12 mouse cellular contexts compared by ENCODE assay signal in the genomic region with DNA sequence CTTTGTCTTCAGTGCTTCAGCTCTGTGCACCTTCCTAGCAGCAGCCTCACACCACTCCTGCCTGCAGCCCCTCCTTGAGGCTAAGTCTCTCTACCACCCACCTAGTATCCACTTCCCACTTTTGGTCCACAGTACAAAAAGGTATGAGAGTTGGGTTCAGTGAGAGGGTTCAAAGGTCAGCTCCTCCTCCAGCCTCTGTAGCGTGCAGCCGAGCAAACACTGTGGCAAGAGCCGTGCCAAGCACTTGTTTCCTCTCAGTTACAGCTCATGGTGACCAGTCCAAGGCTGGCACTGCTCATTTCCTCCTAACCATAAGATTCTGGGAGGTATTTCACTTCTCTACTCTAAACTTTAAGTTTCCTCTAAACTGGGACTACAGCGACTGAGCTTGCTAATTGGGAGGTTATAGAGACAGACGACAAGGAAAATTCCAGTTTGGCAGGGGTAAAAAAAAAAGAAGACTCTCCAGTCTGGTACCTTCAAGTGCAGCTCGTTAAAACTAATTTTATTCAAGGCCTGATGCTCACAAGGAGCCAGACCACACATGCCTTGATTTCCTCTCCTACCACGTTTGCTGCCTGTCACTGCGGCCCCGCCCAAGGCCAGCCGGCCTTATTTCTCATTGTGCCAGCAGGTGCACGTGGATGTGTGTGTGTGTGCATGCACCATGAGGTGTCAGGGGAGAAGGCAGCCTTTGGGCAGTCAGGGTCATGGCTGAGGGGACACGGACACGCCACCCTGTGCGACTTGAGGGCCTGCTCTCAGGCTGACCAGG. TPM values are rescaled to one million over a fixed set of nuclear protein-coding genes. Genes with fewer than 3 reads are reported as not detected.
DNase-seq lines count a peak whose midpoint lies in the region; ATAC-seq and TF ChIP-seq lines count a peak whose summit lies in the region.
"Had no signal": no experiment of that assay in that cellular context is flagged by ENCODE, and none has a peak within 500 bp of the region (broad histone marks: within the 10 kb centered on the region; RNA-seq: fewer than 3 reads in every experiment).

No protein-coding gene starts in this region.

- no peak overlapping the region for H3K4me2 ChIP-seq in midbrain, embryonic 16.5 days (ENCODE audit: low read length)
- H3K4me2 ChIP-seq in midbrain, embryonic 13.5 days (replicated peaks), result no peak overlapping the region
- no peak overlapping the region for H3K4me2 ChIP-seq in liver, embryonic 14.5 days (ENCODE audit: low read depth)
- H3K4me2 ChIP-seq: neural tube, embryonic 13.5 days had no signal

- no peak for TF ChIP-seq CTCF in liver, embryonic 14.5 days (IDR thresholded peaks at IDR 0.05; ENCODE audit: low read depth)

- no peak overlapping the region for H3K9ac ChIP-seq in midbrain, embryonic 16.5 days (ENCODE audit: low read depth, low read length)
- no peak overlapping the region for H3K9ac ChIP-seq in midbrain, embryonic 13.5 days (replicated peaks)
- no peak overlapping the region for H3K9ac ChIP-seq in liver, embryonic 14.5 days (replicated peaks)

- H3K9me3 ChIP-seq in midbrain, embryonic 16.5 days (replicated peaks; ENCODE audit: control insufficient read depth, low read length, poor library complexity, severe bottlenecking), result no peaks in the 10 kb centered on the region
- no peaks in the 10 kb centered on the region for H3K9me3 ChIP-seq in midbrain, embryonic 13.5 days
- H3K9me3 ChIP-seq in liver, embryonic 14.5 days (ENCODE audit: control insufficient read depth, low read length), result no peaks in the 10 kb centered on the region
- H3K9me3 ChIP-seq: hindbrain, embryonic 10.5 days; neural tube, embryonic 13.5 days had no signal

- no peaks in the 10 kb centered on the region for H3K27me3 ChIP-seq in midbrain, embryonic 16.5 days (ENCODE audit: control insufficient read depth, insufficient read depth, low read depth, low read length)
- H3K27me3 ChIP-seq in midbrain, embryonic 13.5 days, result no peaks in the 10 kb centered on the region
- no peaks in the 10 kb centered on the region for H3K27me3 ChIP-seq in liver, embryonic 14.5 days (ENCODE audit: control insufficient read depth, insufficient read depth, low read length)
- H3K27me3 ChIP-seq: neural tube, embryonic 13.5 days had no signal

- no peaks in the 10 kb centered on the region for H3K36me3 ChIP-seq in midbrain, embryonic 16.5 days (ENCODE audit: control insufficient read depth, insufficient read depth, low read length)
- H3K36me3 ChIP-seq in midbrain, embryonic 13.5 days, result peaks cover 36% of the 10 kb centered on the region
- no peaks in the 10 kb centered on the region; the same call in 1 of the 2 replicates for H3K36me3 ChIP-seq in liver, embryonic 14.5 days (replicated peaks; ENCODE audit: control insufficient read depth, insufficient read depth, low read depth)

- no peak for TF ChIP-seq EP300 in liver, embryonic 14.5 days (IDR thresholded peaks at IDR 0.05; ENCODE audit: low read depth)

- ATAC-seq in midbrain, embryonic 16.5 days, result no peak
- no peak for ATAC-seq in midbrain, embryonic 13.5 days
- ATAC-seq in liver, embryonic 14.5 days (ENCODE audit: insufficient read depth), result peak; percentile 19; the same call in 1 of the 2 replicates

- WGBS in midbrain, embryonic 16.5 days, result 64% methylated on average over 14 of the region's 14 CpGs
- WGBS in midbrain, embryonic 13.5 days, result 64% methylated on average over 14 of the region's 14 CpGs
- 80% methylated on average over 14 of the region's 14 CpGs for WGBS in liver, embryonic 14.5 days (ENCODE audit: insufficient replicate concordance)

- H3K4me3 ChIP-seq in midbrain, embryonic 16.5 days (ENCODE audit: low read depth, low read length), result no peak overlapping the region
- H3K4me3 ChIP-seq in midbrain, embryonic 13.5 days (replicated peaks), result no peak overlapping the region
- H3K4me3 ChIP-seq in liver, embryonic 14.5 days (ENCODE audit: insufficient read depth in 1 of 2, low read depth in 2 of 2, low read length in 2 of 2), result no peak overlapping the region
- H3K4me3 ChIP-seq: erythroblast, embryonic 14.5 days; hindbrain, embryonic 10.5 days; neural tube, embryonic 13.5 days had no signal

- peak overlapping the region; percentile 47; the same call in 1 of the 2 replicates for H3K27ac ChIP-seq in midbrain, embryonic 16.5 days (ENCODE audit: low read length)
- H3K27ac ChIP-seq in midbrain, embryonic 13.5 days, result no peak overlapping the region
- H3K27ac ChIP-seq in liver, embryonic 14.5 days, result no peak overlapping the region
- H3K27ac ChIP-seq: hindbrain, embryonic 10.5 days; neural tube, embryonic 13.5 days had no signal

- DNase-seq in adrenal gland, adult 2 months, result peak; percentile 20
- no peak for DNase-seq in adrenal gland, adult 18-20 months (ENCODE audit: low spot score in 2 of 2)
- DNase-seq in liver, embryonic 14.5 days (ENCODE audit: low read depth in 3 of 3, low spot score in 3 of 3), result no peak
- peak; percentile 57 for DNase-seq in yolk sac, embryonic 10.5 days (ENCODE audit: low spot score)
- no peak for DNase-seq in gastrocnemius, adult 18-20 months (ENCODE audit: low spot score)
- DNase-seq in heart, adult 18-20 months, result no peak
- DNase-seq: cerebellum, postnatal 25 days had no signal

- H3K4me1 ChIP-seq in midbrain, embryonic 16.5 days (ENCODE audit: control insufficient read depth, insufficient read depth, low read length), result peaks cover 18% of the 10 kb centered on the region
- H3K4me1 ChIP-seq in midbrain, embryonic 13.5 days (replicated peaks), result peaks cover 22% of the 10 kb centered on the region
- no peaks in the 10 kb centered on the region; a peak in 1 of 4 replicates for H3K4me1 ChIP-seq in liver, embryonic 14.5 days (replicated peaks; ENCODE audit: control insufficient read depth in 2 of 2, insufficient read depth in 2 of 2, low read length in 1 of 2)

RNA-seq across cellular contexts. Expression of a gene that starts 23.0 kb away (rescaled TPM):
- total RNA-seq in adrenal gland, adult 2 months (2021), result 10 to 100 TPM; 80.5 to 83.4 TPM
- polyA plus RNA-seq in adrenal gland, adult 2 months (2012; rRNA removed), result 10.6 and 12.3 TPM in 2 replicates
- total RNA-seq in adrenal gland, adult 18-20 months (2021), result 10 to 100 TPM; 74.0 to 89.9 TPM
- polyA plus RNA-seq in midbrain, embryonic 16.5 days (2015; fragmentation: Nextera tagmentation; extraction: Ambion mirVana), result 24.6 and 24.9 TPM in 2 replicates
- polyA plus RNA-seq in midbrain, embryonic 13.5 days (2015; fragmentation: Nextera tagmentation; extraction: Ambion mirVana), result 27.0 and 29.1 TPM in 2 replicates
- 13.0 and 17.2 TPM in 2 replicates for polyA plus RNA-seq in liver, embryonic 14.5 days (2012; rRNA removed)
- 41.0 and 46.2 TPM in 2 replicates for polyA plus RNA-seq in liver, embryonic 14.5 days (2014; fragmentation: Nextera tagmentation; extraction: Ambion mirVana)
- 100 to 1,000 TPM in 1 of 2 experiments, 10 to 100 TPM in 1; 79.2 to 108 TPM for total RNA-seq in gastrocnemius, adult 18-20 months (2021)
- 10 to 100 TPM; 59.5 to 63.5 TPM for total RNA-seq in heart, adult 18-20 months (2021)

RNA-seq across cellular contexts. Expression of a gene that starts 48.6 kb away (rescaled TPM):
- 10 to 100 TPM in 1 of 2 experiments, 1 to 10 TPM in 1; 9.5 to 14.7 TPM for total RNA-seq in adrenal gland, adult 2 months (2021)
- polyA plus RNA-seq in adrenal gland, adult 2 months (2012; rRNA removed), result 4.0 and 5.1 TPM in 2 replicates
- total RNA-seq in adrenal gland, adult 18-20 months (2021), result 10 to 100 TPM; 13.3 to 14.2 TPM
- 22.4 and 25.8 TPM in 2 replicates for polyA plus RNA-seq in midbrain, embryonic 16.5 days (2015; fragmentation: Nextera tagmentation; extraction: Ambion mirVana)
- 24.9 and 28.7 TPM in 2 replicates for polyA plus RNA-seq in midbrain, embryonic 13.5 days (2015; fragmentation: Nextera tagmentation; extraction: Ambion mirVana)
- polyA plus RNA-seq in liver, embryonic 14.5 days (2012; rRNA removed), result 7.1 and 9.7 TPM in 2 replicates
- polyA plus RNA-seq in liver, embryonic 14.5 days (2014; fragmentation: Nextera tagmentation; extraction: Ambion mirVana), result 9.3 and 10.3 TPM in 2 replicates
- 1 to 10 TPM; 6.6 to 7.0 TPM for total RNA-seq in gastrocnemius, adult 18-20 months (2021)
- 1 to 10 TPM; 8.0 to 9.5 TPM for total RNA-seq in heart, adult 18-20 months (2021)

RNA-seq across cellular contexts. Expression of a gene that starts 52.3 kb away (rescaled TPM):
- 10 to 100 TPM; 32.7 to 39.2 TPM for total RNA-seq in adrenal gland, adult 2 months (2021)
- 18.1 and 22.6 TPM in 2 replicates for polyA plus RNA-seq in adrenal gland, adult 2 months (2012; rRNA removed)
- 10 to 100 TPM; 30.0 to 32.5 TPM for total RNA-seq in adrenal gland, adult 18-20 months (2021)
- polyA plus RNA-seq in midbrain, embryonic 16.5 days (2015; fragmentation: Nextera tagmentation; extraction: Ambion mirVana), result 43.1 and 43.6 TPM in 2 replicates
- 43.8 and 46.0 TPM in 2 replicates for polyA plus RNA-seq in midbrain, embryonic 13.5 days (2015; fragmentation: Nextera tagmentation; extraction: Ambion mirVana)
- 9.9 and 11.6 TPM in 2 replicates for polyA plus RNA-seq in liver, embryonic 14.5 days (2012; rRNA removed)
- polyA plus RNA-seq in liver, embryonic 14.5 days (2014; fragmentation: Nextera tagmentation; extraction: Ambion mirVana), result 13.1 and 15.9 TPM in 2 replicates
- 10 to 100 TPM; 18.0 to 19.7 TPM for total RNA-seq in gastrocnemius, adult 18-20 months (2021)
- total RNA-seq in heart, adult 18-20 months (2021), result 10 to 100 TPM; 22.4 to 22.5 TPM

RNA-seq across cellular contexts. Expression of a gene that starts 53.6 kb away (rescaled TPM):
- total RNA-seq in adrenal gland, adult 2 months (2021), result 10 to 100 TPM; 21.8 to 23.5 TPM
- polyA plus RNA-seq in adrenal gland, adult 2 months (2012; rRNA removed), result 23.1 TPM in 2 replicates
- total RNA-seq in adrenal gland, adult 18-20 months (2021), result 10 to 100 TPM; 18.1 to 22.0 TPM
- polyA plus RNA-seq in midbrain, embryonic 16.5 days (2015; fragmentation: Nextera tagmentation; extraction: Ambion mirVana), result 69.7 and 70.7 TPM in 2 replicates
- 71.3 and 75.7 TPM in 2 replicates for polyA plus RNA-seq in midbrain, embryonic 13.5 days (2015; fragmentation: Nextera tagmentation; extraction: Ambion mirVana)
- 15.2 and 18.6 TPM in 2 replicates for polyA plus RNA-seq in liver, embryonic 14.5 days (2012; rRNA removed)
- 29.4 and 31.8 TPM in 2 replicates for polyA plus RNA-seq in liver, embryonic 14.5 days (2014; fragmentation: Nextera tagmentation; extraction: Ambion mirVana)
- 1 to 10 TPM; 5.7 to 6.9 TPM for total RNA-seq in gastrocnemius, adult 18-20 months (2021)
- total RNA-seq in heart, adult 18-20 months (2021), result 1 to 10 TPM; 8.6 to 8.8 TPM

Comparison
In these comparisons a context has a peak if more than half of its experiments do, and no peak if none do; other contexts are left out.
1. DNase-seq: peak in adrenal gland, adult 2 months (single experiment) and yolk sac, embryonic 10.5 days (single experiment); none in adrenal gland, adult 18-20 months (0 of 2), liver, embryonic 14.5 days (0 of 3), gastrocnemius, adult 18-20 months (single experiment) and heart, adult 18-20 months (0 of 2).